Mouse (Mus musculus): ENCODE data around the gene Dusp1.

DNA sequence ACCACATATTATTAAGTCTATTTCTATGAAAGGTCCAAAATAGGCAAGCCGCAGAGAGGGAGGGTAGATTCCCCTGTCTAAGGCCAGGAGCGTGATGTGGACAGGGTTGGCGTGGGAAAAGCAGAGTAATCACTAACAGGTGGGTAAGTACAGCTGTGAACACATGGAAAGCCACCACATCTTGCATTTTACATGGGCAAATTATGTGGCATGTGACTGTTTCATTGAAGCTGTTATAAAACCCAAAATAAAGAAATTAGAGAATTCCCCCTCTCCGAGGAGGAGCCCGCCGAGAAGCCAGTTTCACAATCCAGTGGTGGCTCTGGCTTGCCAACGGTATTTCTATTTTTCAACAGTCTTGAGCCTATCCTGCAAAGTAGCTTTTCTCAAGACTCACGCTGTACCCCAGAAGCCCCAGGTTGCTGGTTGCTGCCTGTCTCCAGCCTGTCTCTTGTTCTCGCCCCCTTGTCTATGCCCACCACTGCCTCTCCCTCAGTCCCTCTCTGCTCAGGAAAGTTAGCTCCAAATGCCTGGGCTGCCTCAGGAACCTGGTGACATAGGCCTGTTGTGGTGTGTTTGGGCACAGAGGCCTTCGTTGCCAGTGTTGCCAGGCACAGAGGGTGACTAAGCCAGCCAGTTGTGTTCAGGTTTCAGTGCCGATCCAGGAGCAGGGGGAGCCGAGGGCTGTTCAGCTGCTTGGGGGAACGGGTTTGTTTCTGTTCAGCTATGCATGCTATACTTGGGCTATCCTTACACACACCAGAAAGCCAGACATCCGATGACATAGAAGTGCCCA lies 77.1 kb downstream of the Dusp1 start:
- TF ChIP-seq POLR2A (IDR thresholded peaks at IDR 0.05; ENCODE audit: low read depth, low read length) (no peak), MAX (IDR thresholded peaks at IDR 0.05; ENCODE audit: low read length) (no peak), CTCF (conservative IDR thresholded peaks at IDR 0.05 in 1 of 2, IDR thresholded peaks at IDR 0.05 in 1 of 2; ENCODE audit: low read depth in 2 of 2, low read length in 2 of 2) (no peak), MAFK (IDR thresholded peaks at IDR 0.05; ENCODE audit: insufficient replicate concordance, low read length) (no peak), TBP (conservative IDR thresholded peaks at IDR 0.05; ENCODE audit: low read depth, low read length) (no peak), MEF2A (IDR thresholded peaks at IDR 0.05; ENCODE audit: borderline replicate concordance, low read depth, low read length) (no peak)
